Mouse (Mus musculus) cerebral cortex, adult 2 months (tissue): ENCODE results near the gene Plcb1.

Experiments used
- WGBS: fragments of 180-500 bp; shearing (Covaris S2); methylation state at CpG from one replicate; pipeline ENCODE4 v1.1.7; 2018; 5-methylcytosine and 5-hydroxymethylcytosine counted together

Gene Plcb1

GRCm38 (mm10) chr2:135225604-135226025 is 439.7 kb downstream of the Plcb1 start:
- WGBS, result 56% methylated on average over 3 of the region's 3 CpGs

- 52% methylated on average over 3 of the region's 3 CpGs for WGBS
Measured at GRCm38 (mm10) chr2:135230262-135230661, 444.4 kb downstream of the Plcb1 start.

GRCm38 (mm10) chr2:135242662-135243316 is 456.9 kb downstream of the Plcb1 start:
- WGBS, result 43% methylated on average over 1 of the region's 1 CpGs

DNA sequence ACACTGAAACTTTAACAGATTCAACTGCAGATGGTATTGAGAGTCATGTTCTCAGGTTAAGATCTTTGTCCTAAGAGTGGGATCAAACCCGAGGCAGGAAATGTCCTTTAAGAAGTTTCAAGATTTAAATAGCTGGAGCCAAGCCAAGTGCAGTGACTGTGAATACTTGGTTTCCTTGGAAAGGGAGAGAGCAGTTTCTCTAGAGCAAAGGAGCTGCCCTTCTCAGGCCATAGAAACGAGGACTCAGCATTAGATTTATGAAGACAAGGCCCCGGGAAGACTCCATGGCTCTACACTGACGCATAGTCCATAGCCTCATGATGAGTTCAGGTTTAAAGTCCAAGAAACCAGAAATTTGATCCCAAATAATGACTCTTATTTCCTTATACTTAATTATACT is 457.9 kb downstream of the Plcb1 start:
- WGBS, result 69% methylated on average over 4 of the region's 4 CpGs

DNA sequence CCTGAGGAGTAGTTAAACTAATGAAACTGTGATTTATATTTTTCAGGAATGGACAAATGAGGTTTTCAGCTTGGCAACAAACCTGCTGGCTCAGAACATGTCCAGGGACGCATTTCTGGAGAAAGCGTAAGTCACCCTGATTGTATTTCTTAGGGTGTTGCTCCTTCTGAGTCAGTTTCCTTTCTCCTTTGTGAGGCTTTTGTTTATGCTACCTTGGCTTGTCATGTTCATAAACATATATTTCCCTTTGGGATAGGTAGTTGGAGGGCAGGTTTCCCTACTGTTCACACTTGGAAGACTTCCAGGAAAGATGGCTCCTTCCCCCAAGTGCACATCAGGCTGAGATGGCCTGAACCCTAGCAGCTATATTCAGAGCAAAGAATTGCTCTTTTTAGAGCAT is 464.1 kb downstream of the Plcb1 start:
- 84% methylated on average over 2 of the region's 2 CpGs for WGBS

GRCm38 (mm10) chr2:135251821-135252315 is 466.0 kb downstream of the Plcb1 start:
- WGBS, result 90% methylated on average over 3 of the region's 3 CpGs

DNA sequence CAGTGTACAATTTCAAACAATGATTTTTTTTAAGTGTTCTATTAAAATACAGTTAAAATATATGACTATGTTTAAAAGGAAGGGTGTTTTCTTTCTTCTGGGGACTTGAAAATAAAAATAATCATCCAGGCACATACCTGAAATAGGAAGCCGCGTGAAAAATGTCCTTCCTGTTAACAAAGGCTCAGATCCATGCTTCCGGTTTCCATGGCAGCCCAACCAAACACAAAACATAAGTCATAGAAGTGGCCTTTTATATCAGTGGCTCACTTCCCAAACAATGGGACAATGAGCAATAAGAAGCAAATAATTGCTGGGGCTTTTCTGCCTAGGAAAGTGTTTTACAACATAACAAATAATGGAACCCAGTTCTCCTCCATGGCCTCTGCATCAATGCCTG is 473.3 kb downstream of the Plcb1 start:
- WGBS, result 60% methylated on average over 3 of the region's 3 CpGs

- WGBS, result 86% methylated on average over 2 of the region's 2 CpGs
Measured at GRCm38 (mm10) chr2:135263943-135264342, 478.1 kb downstream of the Plcb1 start.

- 49% methylated on average over 5 of the region's 5 CpGs for WGBS
Measured at GRCm38 (mm10) chr2:135274949-135275348, 489.1 kb downstream of the Plcb1 start.

DNA sequence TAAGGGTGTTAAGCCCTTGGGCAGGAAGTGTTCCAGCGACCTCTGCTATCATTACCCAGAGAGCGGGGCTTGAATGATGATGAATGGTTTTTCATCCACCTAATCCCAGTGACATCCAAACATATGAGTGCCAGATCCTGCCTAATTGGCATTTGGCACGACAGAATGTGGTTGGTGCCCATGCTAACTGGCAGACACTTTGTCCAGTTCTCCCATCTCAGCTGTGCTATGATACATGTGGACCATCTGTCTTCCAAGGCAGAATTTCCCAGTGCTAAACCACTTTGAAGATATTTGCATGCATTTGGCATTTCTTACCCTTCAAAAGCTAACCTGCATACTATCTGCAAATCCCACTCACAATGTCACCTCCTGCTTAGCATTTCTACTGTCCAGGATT is 492.6 kb downstream of the Plcb1 start:
- WGBS, result 38% methylated on average over 3 of the region's 3 CpGs

DNA sequence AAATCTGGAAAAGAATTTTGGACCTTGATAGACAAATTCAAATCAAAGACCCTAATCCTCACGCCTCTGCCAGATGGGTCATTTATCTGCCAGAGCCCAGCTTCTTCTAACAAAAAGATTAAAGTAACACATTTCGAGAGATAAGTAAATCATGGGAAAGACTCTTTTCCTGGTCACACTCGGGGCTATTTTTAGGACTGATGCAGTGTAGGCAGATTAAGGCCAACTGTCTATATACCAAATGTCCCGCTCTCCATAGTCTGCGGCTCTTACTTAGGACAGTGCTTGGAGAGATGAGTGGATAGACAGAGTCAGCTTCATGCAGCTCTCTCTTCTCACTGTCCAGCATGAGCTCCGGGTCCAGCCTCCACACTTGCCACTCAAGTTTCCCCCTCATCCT is 493.2 kb downstream of the Plcb1 start:
- 48% methylated on average over 6 of the region's 6 CpGs for WGBS

DNA sequence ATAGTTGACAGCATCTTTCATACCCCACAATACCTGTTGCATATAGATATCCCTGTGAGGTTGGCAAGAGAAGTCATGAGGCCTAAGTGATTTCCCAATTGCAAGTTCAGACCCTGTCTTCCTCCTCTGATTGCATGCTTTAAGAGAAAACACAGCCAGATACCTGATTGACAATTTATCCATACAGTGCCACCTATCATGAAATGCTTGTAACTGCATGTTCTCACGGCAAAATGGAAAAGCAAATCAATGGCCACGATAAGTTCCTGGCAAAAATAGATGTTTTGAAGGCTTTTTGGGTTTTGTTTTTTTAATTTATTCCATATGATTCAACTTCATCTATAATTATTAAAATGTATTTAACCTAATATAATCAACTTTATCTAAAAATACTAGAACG is 497.9 kb downstream of the Plcb1 start:
- 62% methylated on average over 3 of the region's 3 CpGs for WGBS

GRCm38 (mm10) chr2:135296184-135296769 is 510.4 kb downstream of the Plcb1 start:
- WGBS, result 59% methylated on average over 8 of the region's 8 CpGs

GRCm38 (mm10) chr2:135300480-135300879 is 514.6 kb downstream of the Plcb1 start:
- WGBS, result 69% methylated on average over 1 of the region's 1 CpGs

GRCm38 (mm10) chr2:135302483-135302882 is 516.6 kb downstream of the Plcb1 start:
- WGBS, result 91% methylated on average over 2 of the region's 2 CpGs

- 72% methylated on average over 3 of the region's 3 CpGs for WGBS
Measured at GRCm38 (mm10) chr2:135305186-135305585, 519.3 kb downstream of the Plcb1 start.

DNA sequence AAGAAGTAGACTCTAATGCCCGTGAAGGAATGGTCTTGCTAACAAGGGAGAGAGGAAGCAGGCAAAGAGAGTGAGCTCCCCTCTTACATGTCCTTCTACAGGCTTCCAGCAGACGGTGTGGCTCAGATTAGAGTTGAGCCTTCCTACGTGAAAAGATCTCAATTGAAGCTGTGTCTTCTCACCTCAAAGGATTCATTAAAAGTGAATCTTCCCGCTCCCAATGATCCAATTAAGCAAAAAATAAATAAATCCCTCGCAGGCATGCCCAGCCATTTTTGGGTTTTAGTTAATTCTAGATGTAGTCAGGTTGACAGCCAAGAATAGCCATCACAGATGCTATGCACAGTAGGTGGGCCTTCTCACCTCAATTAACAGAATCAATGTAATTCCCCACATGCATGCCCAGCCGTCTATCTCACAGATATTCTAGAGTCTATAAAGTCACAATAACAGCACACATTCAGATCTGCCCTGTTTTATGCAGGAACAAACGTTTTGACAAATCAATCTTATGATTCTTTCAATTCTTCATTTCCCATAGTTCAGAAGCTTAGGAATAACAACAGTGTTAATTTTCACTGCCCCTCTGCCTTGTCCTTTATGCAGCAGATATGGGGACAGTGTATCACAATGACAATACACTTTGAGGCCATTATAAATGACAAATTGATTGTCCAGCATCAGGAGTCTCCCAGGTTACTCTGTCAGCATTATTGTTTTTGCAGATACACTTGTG is 520.0 kb downstream of the Plcb1 start:
- 48% methylated on average over 7 of the region's 7 CpGs for WGBS

- WGBS, result 45% methylated on average over 2 of the region's 2 CpGs
Measured at GRCm38 (mm10) chr2:135306472-135306771, 520.6 kb downstream of the Plcb1 start.

- WGBS, result 68% methylated on average over 4 of the region's 4 CpGs
Measured at GRCm38 (mm10) chr2:135307787-135308186, 521.9 kb downstream of the Plcb1 start.

DNA sequence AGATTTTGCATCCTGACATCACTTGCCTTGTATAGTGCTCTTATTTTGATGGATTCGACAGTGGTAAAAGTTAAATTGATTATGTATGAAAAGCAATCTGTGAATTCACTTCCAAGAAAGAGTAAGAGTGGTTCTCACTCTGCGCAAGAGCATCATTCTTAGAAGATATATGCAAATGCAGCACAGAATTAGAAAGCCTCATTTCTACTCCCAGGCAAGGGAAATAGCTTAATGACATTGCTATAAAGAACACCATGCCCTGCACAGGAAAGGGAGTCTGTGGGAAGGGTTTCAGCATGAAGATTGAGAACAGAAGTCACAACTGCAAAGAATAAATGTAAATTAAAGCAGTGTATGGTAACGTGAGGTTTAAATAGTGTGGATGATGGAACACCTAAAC is 530.1 kb downstream of the Plcb1 start:
- WGBS, result 54% methylated on average over 3 of the region's 3 CpGs

- WGBS, result 94% methylated on average over 1 of the region's 1 CpGs
Measured at GRCm38 (mm10) chr2:135318136-135318535, 532.3 kb downstream of the Plcb1 start.

DNA sequence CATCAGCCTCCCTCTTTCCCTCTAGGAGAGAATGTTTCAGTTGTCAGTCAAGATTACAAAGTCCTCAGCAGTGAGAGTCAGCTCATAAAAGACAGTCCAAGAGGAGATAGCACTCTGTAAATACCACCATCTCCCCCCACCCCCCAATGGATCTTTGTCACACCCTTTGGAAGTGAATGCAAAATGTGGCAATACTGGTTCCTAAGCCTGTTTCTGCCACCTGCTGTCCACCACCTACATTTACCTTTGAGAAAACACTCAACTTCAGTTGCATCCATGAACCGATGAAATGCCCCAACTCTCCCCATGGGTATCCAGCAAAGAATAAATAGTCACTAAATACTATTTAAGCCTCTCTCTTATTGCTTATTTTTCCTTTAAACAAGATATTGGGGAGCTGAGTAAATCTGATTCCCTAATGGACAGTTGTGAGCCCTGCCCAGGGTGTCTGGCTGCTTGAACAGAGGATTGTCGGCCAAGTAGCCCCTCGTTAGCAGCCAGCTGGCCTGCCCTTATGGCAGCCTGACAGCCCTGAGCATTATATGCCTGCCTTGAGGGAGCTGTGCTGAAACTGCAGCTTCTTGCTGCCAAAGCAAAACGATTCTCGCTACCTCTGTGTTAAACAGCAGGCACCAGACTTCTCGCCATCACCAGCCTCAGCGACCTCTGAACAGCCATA is 537.5 kb downstream of the Plcb1 start:
- 52% methylated on average over 7 of the region's 7 CpGs for whole genome bisulfite sequencing

DNA sequence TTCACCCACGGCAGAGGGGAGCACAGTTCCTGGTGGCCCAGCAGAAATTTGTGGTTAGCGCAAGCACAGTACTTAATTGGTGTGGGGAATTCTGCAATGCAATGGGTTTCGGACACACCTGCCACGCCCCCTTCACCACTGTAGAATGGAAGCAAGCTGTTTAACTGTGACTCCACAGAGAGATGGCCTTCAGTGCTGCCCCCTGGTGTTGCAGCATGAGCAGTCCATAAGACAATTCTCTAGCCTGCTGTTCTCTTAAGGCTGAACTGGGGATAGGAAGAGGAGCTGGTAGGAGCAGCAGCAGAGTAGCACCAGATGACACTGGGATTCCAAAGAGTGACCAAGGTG is 538.1 kb downstream of the Plcb1 start:
- 28% methylated on average over 4 of the region's 4 CpGs for WGBS
